Mouse (Mus musculus): ENCODE data around the gene Mastl.

DNA sequence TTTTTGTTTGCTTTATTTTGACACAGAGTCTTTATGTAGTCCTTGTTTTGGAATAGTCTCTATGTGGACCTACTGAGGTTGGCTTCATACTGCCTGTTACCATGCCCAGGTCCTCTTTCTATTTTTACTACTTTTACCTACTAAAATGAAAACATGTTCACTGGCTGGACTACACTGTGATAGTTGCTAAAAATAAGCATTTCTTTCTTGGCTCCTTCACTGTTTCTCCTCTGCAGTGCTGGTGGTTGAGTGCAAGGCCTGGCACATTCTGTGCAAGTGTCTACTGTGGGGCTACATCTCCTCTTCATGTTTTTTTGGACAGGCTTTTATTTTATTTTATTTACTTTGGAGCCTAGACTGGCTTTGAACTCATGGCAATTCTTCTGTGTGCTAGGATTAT lies 36.3 kb downstream of the Mastl start:
- TF ChIP-seq CTCF (IDR thresholded peaks at IDR 0.05; ENCODE audit: control insufficient read depth, insufficient read depth, low read length) (no peak), POLR2A (IDR thresholded peaks at IDR 0.05; ENCODE audit: borderline replicate concordance, control insufficient read depth, low read depth, low read length) (no peak)
